Mouse (Mus musculus) right cerebral cortex, postnatal 36 days (tissue): ENCODE results near the gene Cyp46a1.

Experiments used
- DNase-seq, 2 experiments: peaks; one replicate each; pipeline ENCODE4 v3.0.0; 2022; ENCODE audit warnings: low spot score in 2 of 2, mixed read lengths in 1 of 2

Gene Cyp46a1

GRCm38 (mm10) chr12:108333895-108334445 is at the start of gene Cyp46a1:
Gene Cyp46a1, plus strand, starts transcription at chr12:108334381.
- peak; percentile 100 for DNase-seq

- no peak for DNase-seq
These were observed 49.5 kb upstream of the Cyp46a1 start for GRCm38 (mm10) chr12:108284455-108285224.

GRCm38 (mm10) chr12:108285225-108286011 is 48.8 kb upstream of the Cyp46a1 start:
- DNase-seq, result no peak

- no peak for DNase-seq
These were observed 47.8 kb upstream of the Cyp46a1 start for GRCm38 (mm10) chr12:108286381-108286780.

GRCm38 (mm10) chr12:108287011-108287410 is 47.2 kb upstream of the Cyp46a1 start:
- no peak for DNase-seq

DNA sequence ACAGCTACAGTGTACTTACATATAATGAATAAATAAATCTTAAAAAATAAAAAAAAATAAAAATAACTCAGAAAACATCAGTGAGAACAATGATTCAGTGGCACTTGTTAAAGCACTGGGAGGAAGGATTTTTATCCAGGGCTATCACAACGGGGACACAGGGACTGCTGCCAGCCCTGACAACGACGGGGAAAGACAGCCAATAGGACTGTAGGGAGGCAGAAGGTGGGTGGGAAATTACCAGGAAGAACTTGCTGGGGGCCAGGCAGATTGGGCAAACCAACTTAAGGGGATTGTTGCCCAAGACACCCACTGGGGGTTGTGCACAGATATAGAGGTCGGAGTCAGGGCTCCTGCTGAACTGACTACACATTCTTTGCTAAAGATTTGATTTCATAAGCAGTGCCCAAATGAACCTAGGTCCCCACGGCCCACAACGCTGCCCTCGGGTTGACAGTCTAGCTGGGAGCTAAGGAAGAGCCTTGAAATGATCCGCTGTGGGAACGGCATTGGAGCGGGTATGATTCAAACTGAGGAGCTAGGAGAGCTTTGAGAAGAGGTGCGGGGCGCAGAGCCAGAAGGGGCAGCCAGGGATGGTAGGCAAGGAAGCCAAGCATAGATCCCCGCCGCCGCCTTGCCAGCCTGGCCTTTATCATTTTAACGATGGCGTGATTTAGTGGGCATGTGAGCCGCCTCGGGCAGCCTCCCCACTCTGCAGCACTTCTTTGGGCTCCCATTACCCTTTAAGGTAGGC is 45.9 kb upstream of the Cyp46a1 start:
- no peak for DNase-seq

- DNase-seq, result no peak
These were observed 41.8 kb upstream of the Cyp46a1 start for GRCm38 (mm10) chr12:108292419-108292818.

- DNase-seq, result peak in 1 of 2 experiments; percentile 62
These were observed 41.2 kb upstream of the Cyp46a1 start for GRCm38 (mm10) chr12:108292957-108293356.

GRCm38 (mm10) chr12:108294620-108295019 is 39.6 kb upstream of the Cyp46a1 start:
- no peak for DNase-seq

- no peak for DNase-seq
These were observed 37.1 kb upstream of the Cyp46a1 start for GRCm38 (mm10) chr12:108297033-108297432.

- DNase-seq, result no peak
These were observed 33.2 kb upstream of the Cyp46a1 start for GRCm38 (mm10) chr12:108301006-108301405.

GRCm38 (mm10) chr12:108303778-108304365 is 30.3 kb upstream of the Cyp46a1 start:
- DNase-seq, result no peak

GRCm38 (mm10) chr12:108305172-108305571 is 29.0 kb upstream of the Cyp46a1 start:
- DNase-seq, result no peak

GRCm38 (mm10) chr12:108305812-108306794 is 28.1 kb upstream of the Cyp46a1 start, which contains the start of gene Hhipl1:
Gene Hhipl1, plus strand, starts transcription at chr12:108306270.
- DNase-seq, result no peak

DNA sequence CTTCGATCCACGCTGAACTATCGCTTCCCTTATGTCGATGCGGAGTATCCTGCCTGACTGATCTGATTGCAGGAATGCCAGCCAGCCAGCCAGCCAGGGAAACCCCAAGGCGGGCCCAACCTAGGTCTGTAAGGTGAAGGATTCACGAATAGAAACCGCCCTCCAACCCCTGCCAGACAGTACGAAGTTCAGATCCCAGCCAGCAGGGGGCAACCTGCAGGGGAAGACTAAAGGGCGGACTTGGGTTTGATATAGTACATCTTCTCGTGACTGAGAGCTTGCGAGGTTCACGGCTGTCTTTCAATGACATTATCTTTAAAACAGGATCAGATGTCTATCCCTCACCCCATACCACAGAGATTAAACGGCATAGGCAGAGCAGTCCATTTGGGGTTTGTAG is 26.6 kb upstream of the Cyp46a1 start:
- no peak for DNase-seq

DNA sequence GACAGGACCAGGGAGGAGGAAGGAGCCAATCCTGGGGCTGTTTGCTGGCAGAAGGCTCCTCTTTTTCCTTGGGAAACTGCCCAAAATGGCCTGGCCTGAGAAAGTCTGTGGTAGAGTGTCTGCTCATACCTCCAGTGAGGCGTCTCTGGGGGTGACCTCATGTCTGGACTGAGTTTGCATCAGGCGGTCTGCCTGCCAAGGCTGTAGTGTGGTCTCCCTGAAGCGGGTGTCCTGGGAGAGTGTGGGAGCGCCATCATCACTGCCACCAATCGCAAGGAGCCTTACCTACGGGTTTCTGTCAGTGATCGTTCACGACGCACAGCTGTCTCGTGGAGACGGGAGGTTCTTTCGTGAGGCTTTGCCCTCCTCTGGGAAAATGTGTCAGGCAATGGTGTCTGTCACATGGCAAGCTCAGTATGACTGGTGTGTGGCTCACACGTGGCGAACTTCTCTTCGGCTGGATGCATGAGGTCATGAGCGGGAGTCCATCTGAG is 25.8 kb upstream of the Cyp46a1 start:
- DNase-seq, result no peak

DNA sequence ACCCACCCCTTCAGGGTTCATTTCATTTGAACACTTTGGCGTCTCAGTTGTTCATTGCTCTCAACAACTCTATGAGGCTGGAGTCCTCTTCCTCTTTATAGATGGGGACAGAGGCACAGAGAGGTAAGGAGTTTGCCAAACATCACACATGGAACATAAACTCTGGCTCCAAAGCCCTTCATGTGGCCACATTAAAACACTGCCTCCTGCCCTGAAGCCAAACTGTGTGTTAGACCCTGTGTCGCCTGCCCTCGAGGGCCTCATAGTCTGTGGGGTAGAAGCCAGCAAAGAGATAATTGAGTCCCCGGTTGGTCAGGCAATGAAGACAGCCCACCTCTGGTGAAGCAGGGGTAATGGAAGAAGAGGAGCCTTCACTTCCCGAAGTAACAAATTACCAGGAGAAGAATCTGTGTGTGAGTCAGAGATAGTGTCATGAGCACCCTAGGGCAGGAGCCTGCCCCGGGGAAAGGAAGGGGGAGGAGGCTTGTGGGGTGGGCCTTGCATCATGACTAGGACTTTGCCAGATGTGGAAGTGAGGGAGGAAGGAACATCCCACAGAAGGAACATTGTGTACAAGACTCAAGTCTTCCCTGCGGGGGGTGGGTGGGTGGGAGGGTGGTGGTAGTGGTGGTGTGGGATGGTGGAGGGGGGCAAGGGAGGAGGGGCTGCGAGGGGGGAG is 24.9 kb upstream of the Cyp46a1 start:
- no peak for DNase-seq

DNA sequence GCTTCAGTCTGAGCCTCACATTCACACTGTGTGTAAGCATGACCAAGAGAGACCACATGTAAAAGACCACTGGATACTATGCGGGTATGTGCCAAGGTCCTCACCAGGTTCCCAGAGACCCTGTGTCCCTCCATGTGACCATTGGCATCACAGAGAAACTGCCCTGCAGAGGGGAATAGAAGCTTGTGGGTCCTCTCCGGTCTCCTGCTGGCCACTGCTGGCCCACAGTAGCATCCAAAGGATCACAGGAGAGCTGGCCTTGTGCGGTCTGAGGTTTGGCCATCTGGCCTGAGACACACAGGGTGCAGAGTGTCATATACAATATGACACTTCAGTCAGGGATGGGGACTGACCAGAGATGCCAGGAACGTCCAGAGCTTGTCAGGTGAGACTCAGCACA is 24.1 kb upstream of the Cyp46a1 start:
- DNase-seq, result no peak

DNA sequence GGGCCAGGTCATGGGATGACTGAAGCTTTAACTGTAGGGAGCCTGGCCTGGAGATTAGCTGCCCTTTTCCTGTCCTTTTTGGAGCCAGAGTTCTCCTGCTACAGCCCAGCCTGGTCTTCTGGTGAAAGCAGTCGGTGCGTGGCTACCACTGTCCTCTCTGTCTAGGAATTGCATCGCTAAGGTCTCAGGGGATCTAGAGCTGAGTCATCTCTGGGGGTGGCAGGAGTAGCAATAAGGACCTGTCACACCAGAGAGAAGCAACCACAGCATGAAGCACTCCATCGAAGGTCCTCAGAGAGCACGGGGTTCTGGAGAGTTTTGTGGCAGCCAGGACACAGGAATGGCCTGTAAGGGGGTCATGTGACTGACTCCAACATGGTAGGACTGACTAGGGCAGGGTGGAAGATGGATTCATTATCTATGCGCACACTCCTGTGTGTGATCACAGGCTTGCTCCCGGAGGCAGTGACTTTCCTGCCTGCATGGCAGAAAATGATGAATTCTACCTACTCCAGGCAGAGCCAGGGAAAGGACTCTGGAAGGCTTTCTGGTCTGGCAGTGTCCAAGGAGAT is 23.6 kb upstream of the Cyp46a1 start:
- no peak for DNase-seq
